Mouse (Mus musculus) brain, embryonic 18.5 days (tissue): Measurements from ENCODE around the gene Fbl.
"Not testable (repeated sequence)": the region's sequence is repeated elsewhere in the genome, so short reads cannot be mapped to it uniquely, and the experiment has no call there.

Source experiments
- DNase-seq: peaks from one replicate; pipeline ENCODE4 v3.0.0-alpha.2; 2012; ENCODE audit warnings: low read depth, low spot score

The Fbl gene

DNA sequence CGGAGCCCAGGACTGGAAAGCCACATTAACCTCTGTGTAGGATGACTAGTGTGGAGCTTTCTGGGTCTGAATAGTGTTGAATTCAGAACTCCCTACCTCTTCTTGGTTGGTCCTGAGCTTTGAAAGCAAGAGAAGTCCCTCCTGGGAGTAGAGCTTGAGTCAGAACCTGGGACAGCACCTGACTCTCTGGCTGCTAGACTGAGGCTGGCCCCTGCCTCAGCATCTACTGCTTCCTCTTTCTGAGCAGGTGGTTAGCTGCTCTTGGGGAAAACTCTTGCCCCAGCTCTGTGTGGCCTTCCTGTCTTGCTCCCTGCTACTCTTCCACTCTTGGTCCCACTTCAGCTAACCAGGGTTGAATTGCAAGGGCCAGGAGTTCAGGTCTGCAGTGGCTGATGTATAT lies 22.4 kb downstream of the Fbl start:
- no peak for DNase-seq

DNA sequence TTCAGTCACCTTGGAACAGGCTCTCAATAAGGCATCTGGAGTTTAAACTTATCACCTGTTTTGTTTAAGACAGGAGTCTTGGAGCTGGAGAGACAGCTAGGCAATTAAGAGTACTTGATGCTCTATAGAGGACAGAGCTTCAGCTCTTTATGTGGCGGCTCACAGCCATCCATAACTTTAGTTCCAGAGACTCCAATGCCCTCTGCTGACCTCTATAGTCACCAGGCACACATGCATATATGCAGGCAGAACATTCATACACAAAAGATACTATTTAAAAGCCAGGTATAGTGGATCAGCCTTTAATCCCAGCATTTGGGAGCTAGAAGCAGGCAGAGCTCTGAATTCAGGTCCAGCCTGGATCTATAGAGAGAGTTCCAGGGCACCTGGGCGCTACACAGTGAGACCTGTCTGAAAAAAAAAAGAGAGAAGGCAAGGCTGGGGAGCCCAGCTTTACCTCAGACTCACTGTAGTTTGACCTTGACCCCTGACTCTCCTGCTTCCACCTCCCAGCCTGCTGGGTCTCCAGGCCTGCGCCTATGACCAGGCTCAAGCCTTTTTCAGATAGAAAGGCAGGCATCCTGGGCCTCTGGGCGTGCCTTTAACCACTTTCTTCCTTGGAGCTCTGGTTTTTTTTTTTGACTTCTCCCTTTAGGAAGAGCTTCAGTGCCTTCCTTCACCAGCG lies 26.0 kb downstream of the Fbl start:
- no peak for DNase-seq

DNA sequence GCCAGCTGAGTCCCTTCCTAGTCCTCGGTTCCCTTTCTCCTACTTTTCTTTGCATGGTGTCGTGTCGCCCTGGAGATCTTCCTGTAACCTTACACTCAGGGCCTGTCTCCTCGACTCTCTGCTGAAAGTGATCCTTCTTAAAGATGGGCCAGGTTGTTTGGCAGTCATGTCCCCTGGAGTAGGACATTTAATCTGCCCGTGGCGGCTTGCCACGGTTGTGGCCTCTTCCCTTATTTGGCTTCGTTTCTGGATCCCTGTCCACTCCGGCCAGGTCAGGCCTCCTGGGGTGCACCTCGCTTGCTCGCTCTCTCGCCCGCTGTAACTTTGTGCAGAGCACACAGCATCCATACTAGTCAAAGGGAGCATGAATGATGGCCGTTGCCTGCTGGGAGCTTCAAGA lies 27.0 kb downstream of the Fbl start:
- DNase-seq = no peak

DNA sequence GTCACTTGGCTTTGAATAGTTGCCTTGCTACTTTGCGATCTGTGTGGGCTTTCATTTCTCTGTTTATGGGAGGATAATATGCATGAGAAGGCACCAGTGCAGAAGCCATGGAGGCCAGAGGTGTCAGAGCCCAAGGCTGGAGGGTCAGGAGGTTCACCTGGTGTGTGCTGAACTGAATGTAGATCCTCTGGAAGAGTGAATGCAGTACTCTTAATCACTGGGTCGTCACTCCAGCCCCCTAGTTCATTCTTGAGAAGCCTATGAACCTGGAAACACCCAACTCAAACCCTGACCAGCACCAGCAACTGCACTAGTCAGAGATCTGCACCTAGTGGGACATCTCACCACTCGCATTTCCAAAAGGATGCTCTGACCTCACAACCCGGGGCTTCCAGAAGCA lies 29.5 kb downstream of the Fbl start:
- DNase-seq = no peak

DNA sequence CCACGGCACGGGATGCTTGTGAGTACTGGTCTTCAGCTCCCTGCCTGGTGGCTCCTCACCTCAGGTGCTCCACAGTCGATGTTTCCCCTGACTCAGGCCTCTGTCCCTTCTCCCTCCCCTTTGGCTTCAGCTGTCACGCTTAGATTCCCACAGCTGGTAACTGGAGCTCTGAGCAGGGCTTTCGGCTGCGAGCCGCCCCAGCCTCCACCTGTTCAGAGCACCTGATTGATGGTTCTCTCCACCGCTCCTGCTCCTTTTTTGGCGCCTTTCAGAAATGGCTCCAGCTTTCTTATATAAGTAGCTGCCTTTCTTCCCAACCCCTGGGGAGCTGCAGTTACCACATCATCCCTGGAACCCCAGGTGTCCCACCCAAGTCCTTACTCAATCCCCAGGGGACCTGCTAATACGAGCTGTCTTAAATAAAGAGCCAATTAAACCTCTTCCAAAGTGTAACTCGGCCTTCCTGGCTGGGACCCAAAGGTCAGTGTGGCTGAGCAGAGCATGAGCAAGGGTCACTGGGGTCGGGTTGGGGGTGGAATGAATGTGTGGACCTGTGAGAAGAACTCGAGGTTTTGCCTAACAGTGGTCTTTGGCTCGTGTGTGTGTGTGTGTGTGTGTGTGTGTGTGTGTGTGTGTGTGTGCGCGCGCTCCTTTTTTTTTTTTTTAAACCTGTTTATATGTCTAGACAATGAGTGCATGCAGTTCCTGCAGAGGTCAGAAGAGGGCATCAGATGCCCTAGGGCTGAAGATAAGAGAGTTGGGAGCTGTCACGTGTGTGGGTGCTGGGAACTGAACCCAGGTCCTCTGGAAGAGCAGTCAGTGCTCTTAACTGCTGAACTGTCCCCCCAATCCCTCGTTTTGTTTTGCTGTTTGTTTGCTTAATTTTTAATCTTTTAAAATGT lies 33.9 kb downstream of the Fbl start:
- DNase-seq = no peak

DNA sequence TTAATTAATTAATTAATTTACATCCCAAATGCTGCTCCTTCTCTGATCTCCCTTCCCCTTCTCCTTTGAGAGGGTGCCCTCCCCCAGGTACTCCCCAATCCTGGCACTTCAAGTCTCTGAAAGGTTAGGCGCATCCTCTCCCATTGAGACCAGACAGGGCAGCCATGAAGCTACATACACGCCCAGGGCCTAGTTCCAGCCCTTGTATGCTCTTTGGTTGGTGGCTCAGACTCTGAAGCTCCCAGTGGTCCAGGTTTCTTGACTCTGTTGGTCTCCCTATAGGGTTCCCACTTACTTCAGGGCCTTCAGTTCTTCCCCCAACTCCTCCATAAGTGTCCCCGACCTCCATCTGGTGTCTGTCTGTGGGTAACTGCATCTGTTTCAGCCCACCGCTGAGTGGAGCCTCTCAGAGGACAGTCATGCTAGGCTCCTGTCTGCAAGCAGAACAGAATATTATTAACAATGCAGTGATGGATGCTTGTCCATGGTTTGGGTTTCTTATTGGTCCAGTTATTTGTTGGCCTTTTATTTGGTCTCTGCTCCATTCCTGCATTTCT lies 36.6 kb downstream of the Fbl start:
- no peak for DNase-seq

DNA sequence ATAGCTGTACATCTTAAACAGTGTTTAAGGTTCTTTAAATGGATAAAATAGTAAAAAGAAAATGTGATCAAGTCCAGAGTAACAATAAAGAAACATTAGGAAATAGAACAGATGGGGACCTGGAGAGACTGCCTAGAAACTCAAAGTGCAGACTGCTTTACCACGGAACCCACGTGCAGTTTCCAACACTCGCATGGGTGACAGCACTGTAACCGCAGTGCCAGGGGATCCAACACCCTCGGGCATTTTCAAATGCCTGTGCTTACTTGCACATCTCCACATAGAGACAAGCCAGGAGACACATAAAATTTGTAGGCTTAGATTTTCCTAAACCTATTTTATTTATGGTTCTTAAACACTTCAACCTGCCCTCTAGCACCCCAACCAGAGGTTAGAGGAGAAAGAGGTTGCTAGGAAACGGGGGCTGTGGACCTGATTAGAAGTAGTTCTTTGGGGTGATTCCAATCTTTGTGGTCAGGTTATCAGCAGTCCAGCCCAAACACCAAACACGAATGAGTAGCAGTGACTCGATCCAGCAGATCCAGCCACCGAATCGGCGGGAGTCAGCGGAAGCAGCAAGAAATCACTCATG lies 39.0 kb downstream of the Fbl start:
- no peak for DNase-seq

DNA sequence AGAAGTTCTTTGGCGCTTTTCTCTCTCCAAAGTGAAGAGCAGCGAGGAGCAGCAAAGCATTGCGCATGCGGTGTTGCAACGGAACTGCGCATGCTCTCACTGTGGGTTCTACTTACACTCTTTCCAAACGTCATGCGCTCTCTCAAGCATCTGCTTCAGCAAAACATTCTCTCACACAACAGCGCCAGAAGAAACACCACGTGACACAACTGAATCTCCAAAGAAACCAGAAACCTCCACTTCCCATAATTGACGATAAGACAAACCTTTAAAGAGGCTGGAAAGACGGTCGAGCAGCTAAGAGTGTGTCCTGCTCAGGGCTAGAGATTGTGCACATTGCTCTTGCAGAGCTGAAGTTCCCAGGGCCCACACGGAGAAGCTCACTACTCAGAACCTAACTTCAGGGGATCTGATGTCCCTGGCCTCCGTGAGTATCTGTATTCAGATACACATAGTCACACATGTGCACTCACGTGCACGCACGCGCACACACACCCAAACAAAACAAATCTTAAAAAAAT lies 39.5 kb downstream of the Fbl start:
- peak; percentile 60 for DNase-seq

DNA sequence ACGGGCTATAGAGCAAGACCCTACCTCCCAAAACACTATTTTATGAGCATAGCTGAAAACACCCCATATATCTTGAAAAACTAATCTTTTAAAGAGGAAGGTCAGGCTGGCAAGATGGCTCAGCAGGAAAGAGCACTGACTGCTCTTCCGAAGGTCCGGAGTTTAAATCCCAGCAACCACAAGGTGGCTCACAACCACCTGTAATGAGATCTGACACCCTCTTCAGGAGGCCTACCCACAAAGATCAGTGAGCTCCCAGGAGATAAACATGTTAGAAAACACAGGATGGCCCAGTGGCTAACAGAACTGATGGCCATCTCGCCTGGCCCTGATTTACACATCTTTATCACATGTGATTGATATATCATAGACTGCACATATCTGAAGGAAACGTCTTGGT lies 41.2 kb downstream of the Fbl start:
- no peak for DNase-seq

DNA sequence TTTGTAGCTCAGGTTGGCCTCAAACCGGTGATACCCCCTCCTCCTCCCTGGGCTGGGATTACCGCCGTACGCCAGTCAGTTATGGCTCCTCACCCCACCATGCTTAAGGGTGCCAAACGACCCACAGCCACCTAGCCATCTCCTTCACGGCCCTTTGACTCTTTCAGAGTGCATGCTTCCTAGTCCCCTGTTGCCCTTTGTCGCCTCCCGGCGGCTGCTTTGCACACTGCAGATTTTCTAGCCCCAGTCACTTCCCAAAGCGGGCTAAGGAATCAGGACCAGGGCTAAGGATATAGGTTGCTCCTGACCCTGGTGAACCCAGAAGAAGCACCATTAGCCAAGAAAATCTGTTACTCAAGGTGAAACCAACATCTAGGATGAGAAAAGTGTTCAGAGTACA lies 44.6 kb downstream of the Fbl start:
- no peak for DNase-seq

DNA sequence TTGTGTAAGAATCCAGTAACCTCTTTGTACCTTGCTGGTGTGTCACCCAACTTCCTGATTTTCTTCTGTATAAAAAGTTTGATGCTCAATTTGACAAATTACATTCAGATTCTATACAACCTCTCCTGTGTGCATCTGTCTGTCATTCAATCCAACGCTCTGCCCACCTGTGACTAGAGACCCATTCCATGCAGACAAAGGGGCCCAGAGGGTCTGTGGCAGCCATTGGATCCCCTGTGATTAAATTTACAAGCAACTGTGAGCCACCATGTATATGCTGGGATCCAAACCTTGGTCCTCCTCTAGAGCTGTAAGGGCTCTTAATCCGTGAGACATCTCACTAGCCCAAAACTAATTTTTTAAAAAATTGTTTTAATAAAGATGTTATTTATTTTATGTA lies 46.4 kb downstream of the Fbl start:
- DNase-seq = not testable (repeated sequence)

DNA sequence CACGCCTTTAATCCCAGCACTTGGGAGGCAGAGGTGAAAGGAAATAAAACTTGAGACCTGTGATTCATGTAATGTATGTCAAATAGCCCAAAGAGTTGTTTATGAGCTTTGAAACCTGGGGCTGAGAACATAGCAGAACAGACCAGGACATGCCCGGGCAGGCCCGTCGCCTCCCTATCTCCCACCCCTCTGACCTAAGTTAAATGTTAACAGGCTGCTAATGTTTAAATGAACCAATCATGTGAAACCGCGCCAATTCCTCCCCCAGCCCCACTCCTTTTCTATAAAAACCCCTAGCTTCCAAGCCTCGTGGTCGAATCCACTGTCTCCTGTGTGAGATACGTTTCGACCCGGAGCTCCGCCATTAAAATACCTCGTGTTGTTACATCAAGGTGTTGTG lies 48.3 kb downstream of the Fbl start:
- DNase-seq = not testable (repeated sequence)

DNA sequence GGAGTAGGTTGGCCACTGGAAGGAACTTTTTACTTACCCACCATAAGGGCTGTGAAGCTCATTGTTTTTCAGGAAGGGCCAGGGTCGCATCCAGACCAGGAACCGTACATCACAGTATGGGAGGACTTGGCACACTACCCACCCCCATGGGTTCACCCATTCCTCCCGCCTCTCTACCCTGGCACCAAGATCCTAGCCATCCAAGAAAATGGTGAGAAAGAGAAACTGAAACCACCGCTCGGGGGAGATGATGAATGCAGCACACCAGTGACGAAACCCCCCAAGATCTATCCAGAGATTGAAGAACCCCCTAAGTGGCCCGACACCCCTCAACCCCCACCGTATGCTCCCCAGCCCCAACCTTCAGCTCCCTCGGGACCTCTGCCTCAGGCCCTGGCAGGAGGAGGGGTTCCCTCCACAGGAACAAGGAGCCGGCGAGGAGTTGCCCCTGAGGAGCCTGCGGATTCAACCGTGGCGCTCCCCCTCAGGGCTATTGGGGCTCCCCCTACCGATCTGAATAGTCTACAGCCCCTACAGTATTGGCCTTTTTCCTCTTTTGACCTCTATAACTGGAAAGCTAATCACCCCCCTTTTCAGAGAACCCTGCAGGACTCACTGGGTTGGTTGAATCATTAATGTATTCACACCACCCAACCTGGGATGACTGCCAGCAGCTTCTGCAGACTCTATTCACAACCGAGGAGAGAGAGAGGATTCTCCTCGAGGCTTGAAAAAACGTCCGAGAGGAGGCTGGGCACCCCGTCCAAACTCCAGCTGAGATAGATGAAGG lies 49.6 kb downstream of the Fbl start:
- not testable (repeated sequence) for DNase-seq

DNA sequence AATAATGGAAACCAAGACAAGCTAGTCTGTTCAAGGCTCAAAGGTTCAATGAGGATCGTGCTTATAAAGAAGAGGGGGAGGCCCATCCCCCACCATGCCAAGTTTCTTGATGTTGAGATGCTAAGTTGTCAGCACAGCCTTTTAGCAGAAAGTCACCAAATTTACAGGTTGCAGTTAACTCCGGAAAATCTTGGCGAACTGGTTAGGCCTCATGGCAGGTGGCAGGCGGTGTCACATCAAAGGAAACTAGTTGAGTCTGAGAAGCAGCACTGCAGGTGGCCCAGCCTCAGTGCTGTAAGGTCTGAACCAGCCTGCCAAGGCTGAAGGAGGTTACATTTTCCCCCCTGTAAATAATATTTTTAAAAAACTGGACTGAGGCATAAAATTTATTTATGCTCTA lies 57.3 kb downstream of the Fbl start:
- DNase-seq = not testable (repeated sequence)

DNA sequence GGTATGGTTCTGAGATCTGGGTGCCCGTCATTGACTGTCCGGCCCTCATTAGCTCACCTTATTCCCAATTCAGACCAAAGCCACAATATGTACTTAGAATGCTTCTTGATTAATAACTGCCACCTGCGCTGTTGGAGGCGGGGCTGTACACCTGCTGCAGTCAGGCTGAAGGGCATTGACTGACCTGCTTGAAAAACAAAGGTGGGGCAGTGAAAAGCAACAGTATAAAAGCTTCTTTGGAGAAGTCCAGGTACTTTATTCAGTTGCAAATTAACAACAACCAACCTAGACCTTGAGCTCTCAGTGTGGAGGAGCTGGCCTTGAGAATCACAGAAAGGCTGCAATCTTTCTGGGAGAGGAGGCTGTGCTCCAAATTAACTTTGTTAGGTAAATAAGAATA lies 57.9 kb downstream of the Fbl start:
- DNase-seq = not testable (repeated sequence)
